Mouse (Mus musculus) midbrain, embryonic 10.5 days (tissue): ENCODE measurements at regions not wholly inside any gene's neighbourhood (a gene's known extent, or its start where the extent isn't known, plus 50 kb on each side); places are given as distances from the start of the nearest gene placed in this dataset.

ENCODE experiments used
- DNase-seq: peaks from one replicate; pipeline ENCODE4 v3.0.0-alpha.2; 2017; ENCODE audit warnings: low spot score
- H3K27ac ChIP-seq: fragments of 300-500 bp; sonication (generic); replicated peaks from 2 replicates; pipeline ENCODE4 v1.5.1; 2016; ENCODE audit warnings: mild to moderate bottlenecking
- H3K27me3 ChIP-seq: fragments of 300-500 bp; sonication (generic); 2 replicates; pipeline ENCODE4 v1.6.1; 2016; ENCODE audit warnings: low read depth, mild to moderate bottlenecking; ENCODE audit not compliant: poor library complexity, severe bottlenecking
- H3K36me3 ChIP-seq: fragments of 300-500 bp; sonication (generic); 2 replicates; pipeline ENCODE4 v1.6.1; 2016; ENCODE audit warnings: mild to moderate bottlenecking, moderate library complexity
- H3K4me1 ChIP-seq: fragments of 300-500 bp; sonication (generic); 2 replicates; pipeline ENCODE4 v1.6.1; 2016
- H3K4me3 ChIP-seq: fragments of 300-500 bp; sonication (generic); 2 replicates; pipeline ENCODE4 v1.5.1; 2016; ENCODE audit warnings: mild to moderate bottlenecking, moderate library complexity
- H3K9me3 ChIP-seq: fragments of 300-500 bp; sonication (generic); replicated peaks from 2 replicates; pipeline ENCODE4 v1.6.1; 2016; ENCODE audit warnings: mild to moderate bottlenecking
- WGBS: fragments of 180-500 bp; shearing (Covaris S2); methylation state at CpG from one replicate; pipeline ENCODE4 v1.1.7; 2016; 5-methylcytosine and 5-hydroxymethylcytosine counted together

DNA sequence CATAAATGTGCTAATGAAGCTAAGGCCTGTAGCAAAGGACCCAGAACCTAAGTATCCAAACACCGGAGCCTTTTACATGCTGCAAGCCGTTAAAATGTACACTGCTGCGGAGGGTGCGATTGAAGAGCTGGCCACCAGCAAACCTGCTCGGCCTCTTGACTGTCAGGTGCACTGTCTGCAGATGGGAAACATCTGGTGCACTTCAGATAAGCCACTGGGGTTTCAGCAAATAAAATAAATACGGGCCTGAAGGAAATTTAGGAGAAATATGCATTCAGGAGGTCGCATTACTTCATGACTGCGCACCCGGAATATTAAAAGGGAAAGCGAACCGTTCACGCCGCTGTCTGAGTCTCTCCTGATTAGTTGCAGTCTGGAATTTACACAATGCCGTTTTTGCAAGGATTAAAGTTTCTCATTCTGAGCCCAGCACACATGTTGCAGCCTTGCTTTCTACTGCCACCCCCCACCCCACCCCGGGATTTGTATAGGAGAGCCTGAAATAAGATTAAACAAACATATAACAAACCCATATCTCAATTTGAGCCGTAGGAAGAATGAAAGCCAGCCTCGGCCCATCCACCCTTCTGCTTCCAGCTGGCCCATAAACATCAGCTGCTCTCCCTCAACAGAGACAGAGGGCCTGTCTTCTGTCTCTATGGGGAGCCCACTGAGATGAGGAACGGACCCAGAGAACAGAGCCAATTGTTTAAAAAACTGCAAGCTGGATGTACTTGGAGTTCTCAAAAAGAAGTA, 103.5 kb upstream of the Cd180 start:
- Histone ChIP-seq H3K27ac (peak overlapping the region; percentile 52), H3K4me3 (no peak overlapping the region), H3K9me3 (no peaks in the 10 kb centered on the region), H3K36me3 (no peaks in the 10 kb centered on the region), H3K4me1 (peaks cover 11% of the 10 kb centered on the region), H3K27me3 (no peaks in the 10 kb centered on the region)
- 73% methylated on average over 18 of the region's 18 CpGs for WGBS
- DNase-seq, result no peak

DNA sequence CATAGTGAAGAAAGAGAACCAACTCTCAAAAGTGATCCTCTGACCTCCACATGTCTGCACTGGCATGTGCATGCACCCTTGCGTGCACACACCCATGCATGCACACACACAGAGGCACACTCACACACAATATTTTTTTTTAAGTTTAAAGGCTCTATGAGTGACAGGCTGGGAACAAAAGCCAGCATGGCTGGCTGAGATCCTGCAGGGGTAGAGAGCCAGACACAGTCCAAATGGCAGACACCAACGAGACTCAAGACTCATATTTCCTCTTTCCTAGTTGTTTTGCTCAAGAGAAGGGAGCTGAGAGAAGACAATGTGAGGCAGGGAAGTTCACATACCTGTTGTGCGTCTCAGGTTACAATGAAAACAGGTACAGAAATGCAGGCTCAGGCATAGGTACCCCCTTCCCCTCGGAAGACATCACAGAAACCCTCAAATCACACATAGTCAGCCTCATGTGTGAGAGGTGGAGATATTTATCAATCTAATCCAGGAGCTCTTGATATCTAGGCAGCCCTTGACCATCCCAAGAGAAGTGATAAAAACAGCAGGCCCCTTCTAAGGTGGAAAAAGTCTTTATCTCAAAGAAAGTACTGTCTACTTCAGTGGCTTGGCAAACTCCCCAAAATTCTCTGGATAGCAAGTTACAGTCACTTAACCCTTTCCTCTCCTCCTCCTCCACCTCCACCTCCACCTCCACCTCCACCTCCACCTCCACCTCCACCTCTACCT, 101.4 kb upstream of the Cd180 start:
- no peaks in the 10 kb centered on the region for H3K36me3 ChIP-seq
- no peak overlapping the region for H3K27ac ChIP-seq
- DNase-seq, result no peak
- H3K27me3 ChIP-seq, result no peaks in the 10 kb centered on the region
- WGBS, result 78% methylated on average over 4 of the region's 4 CpGs
- no peak overlapping the region for H3K4me3 ChIP-seq
- H3K4me1 ChIP-seq, result peaks cover 16% of the 10 kb centered on the region
- no peaks in the 10 kb centered on the region for H3K9me3 ChIP-seq

DNA sequence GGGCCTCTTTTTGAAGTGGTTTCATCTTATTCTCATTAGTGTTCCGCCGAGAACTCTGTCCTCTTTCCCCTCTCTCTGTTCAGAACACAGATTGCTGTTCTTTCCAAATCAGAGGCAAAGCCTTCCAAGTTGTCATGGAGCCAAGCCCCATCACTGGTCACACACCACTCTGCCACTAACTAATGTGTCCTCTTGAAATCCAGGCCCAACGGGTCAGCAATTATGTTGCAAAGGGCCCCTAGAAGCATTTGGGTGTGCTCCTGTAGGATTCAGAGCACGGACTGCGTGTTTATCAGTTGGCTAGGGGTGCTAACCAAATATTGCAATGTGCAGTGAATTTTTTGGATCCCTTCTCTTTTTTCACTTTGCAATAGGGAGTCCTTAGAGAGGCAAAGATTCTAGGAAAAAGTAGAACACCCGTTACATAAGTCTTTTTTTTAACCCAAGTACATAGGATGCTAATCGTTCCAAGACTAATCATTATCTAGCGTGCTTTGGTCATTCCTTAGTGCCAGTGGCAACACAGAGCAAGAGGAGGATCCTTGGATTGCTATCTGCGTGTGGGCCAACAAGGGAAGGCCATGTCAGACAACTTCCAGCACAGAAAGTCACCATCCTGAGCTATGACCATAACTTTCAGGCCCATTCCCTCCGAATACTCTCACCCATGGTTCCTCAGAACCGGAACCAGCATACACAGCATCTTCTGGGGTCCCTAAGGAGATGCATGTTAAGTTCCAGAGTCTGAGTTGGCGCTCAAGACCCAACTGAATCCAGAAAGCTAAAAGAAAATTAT, 99.8 kb upstream of the Cd180 start:
- DNase-seq, result no peak
- H3K27ac ChIP-seq, result no peak overlapping the region
- H3K9me3 ChIP-seq, result no peaks in the 10 kb centered on the region
- WGBS, result 94% methylated on average over 12 of the region's 12 CpGs
- H3K4me3 ChIP-seq, result no peak overlapping the region
- H3K4me1 ChIP-seq, result peaks cover 16% of the 10 kb centered on the region
- H3K27me3 ChIP-seq, result no peaks in the 10 kb centered on the region
- no peaks in the 10 kb centered on the region for H3K36me3 ChIP-seq

DNA sequence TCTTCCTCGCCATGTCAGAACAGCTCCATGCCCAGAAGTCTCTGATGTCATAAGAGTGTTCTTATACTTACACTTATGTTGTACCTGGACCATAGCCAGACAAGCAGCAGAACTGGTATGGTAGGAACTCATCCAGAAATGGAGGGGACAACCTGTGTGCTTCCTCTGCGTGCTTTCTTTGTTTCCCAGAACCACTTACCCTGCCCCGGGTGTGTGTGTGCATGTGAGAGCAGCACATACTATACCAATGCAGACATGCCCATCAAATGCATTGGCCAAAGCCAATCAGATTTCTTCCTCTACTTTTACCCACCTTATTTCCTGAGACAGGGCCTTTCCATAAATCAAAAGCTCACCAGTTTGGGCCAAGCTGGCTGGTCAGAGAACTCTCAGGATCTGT, 99.2 kb upstream of the Cd180 start:
- Histone ChIP-seq H3K27me3 (no peaks in the 10 kb centered on the region), H3K9me3 (no peaks in the 10 kb centered on the region), H3K36me3 (no peaks in the 10 kb centered on the region), H3K4me1 (peaks cover 16% of the 10 kb centered on the region), H3K4me3 (no peak overlapping the region), H3K27ac (no peak overlapping the region)
- DNase-seq, result no peak
- 93% methylated on average over 3 of the region's 3 CpGs for WGBS

DNA sequence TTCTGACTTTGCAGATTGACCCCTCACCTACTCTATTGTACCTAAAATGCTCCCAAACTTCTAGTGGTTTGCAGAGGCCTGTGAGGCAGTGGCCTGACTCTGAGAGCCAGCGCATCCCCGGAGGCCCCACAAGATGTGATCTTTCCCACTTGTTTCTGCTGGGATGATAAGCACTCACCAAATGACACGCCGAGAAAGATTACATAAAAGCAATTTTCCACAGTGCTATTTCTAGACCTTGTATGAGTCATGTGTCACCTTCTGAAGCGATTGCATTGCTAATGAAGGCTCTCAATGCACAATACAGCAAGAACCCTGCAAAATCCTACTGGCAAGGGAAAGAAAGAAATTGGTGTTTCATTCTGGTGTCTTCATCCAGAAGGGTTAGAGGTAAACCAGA, 97.8 kb upstream of the Cd180 start:
- Histone ChIP-seq H3K9me3 (no peaks in the 10 kb centered on the region), H3K36me3 (no peaks in the 10 kb centered on the region), H3K27me3 (no peaks in the 10 kb centered on the region), H3K4me3 (no peak overlapping the region), H3K27ac (no peak overlapping the region), H3K4me1 (peaks cover 13% of the 10 kb centered on the region)
- 96% methylated on average over 5 of the region's 5 CpGs for WGBS
- DNase-seq, result no peak

DNA sequence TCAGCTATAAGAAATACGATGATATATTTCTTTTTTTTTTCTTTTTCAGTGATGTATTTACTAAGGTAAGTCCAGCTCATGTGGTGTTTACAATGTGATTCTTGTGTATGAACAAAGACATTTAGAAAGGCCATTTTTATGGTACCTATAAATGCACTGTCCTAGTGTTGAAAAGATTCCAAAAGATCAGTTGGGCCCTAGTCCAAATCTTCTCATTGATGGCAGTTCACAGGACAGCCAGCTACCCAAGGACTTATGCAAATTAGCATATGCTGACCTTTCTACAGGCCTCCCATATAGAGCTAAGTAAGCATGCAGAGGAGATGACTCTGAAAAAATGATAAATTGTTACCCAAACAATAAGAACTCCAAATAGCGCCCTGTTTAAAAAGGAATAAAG, 97.3 kb upstream of the Cd180 start:
- no peaks in the 10 kb centered on the region for H3K9me3 ChIP-seq
- 90% methylated on average over 2 of the region's 2 CpGs for WGBS
- no peak overlapping the region for H3K4me3 ChIP-seq
- no peak overlapping the region for H3K27ac ChIP-seq
- H3K36me3 ChIP-seq, result no peaks in the 10 kb centered on the region
- peaks cover 13% of the 10 kb centered on the region for H3K4me1 ChIP-seq
- H3K27me3 ChIP-seq, result no peaks in the 10 kb centered on the region
- no peak for DNase-seq

DNA sequence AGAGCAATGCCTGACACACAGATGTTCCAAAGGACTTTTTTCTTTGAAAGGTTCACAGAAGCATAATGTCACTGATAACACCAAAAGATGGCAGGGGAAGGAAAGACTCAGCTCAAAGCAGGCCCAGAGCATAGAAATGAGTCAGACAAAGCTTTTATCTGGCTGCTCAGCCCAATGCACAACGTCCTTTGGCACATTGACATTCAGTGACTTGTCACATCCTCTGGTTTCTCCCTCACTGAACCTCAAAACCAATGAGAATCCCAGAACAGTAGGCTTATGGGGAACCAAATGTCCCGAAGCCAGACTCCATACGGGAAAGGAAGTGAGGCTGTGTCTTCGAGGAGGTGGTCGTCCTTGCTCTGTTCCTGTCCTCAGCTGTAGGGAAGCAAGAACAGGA, 95.2 kb upstream of the Cd180 start:
- Histone ChIP-seq H3K4me1 (peaks cover 13% of the 10 kb centered on the region), H3K36me3 (no peaks in the 10 kb centered on the region), H3K4me3 (no peak overlapping the region), H3K27ac (no peak overlapping the region), H3K27me3 (no peaks in the 10 kb centered on the region), H3K9me3 (no peaks in the 10 kb centered on the region)
- WGBS, result 71% methylated on average over 5 of the region's 5 CpGs
- DNase-seq, result no peak

DNA sequence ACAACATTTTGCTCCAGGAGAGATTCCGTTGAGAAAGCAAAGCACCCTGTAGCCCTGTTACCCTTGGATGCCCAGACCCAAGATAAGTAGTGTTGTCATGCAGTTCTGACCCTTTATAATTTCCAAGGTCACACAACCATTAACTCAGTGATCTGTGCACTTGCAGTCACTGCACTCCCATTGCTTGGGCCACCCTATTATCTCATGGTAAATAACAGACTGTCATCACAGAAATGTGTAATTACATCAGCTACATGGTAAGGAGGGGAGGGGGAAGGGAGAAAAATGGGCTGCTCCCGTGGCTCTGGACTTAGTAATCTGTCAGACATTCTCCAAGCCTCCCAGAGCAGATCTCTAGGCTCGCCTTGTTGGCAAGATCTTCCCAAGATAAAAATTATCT, 93.8 kb upstream of the Cd180 start:
- H3K9me3 ChIP-seq, result no peaks in the 10 kb centered on the region
- peaks cover 13% of the 10 kb centered on the region for H3K4me1 ChIP-seq
- 76% methylated on average over 3 of the region's 3 CpGs for WGBS
- H3K4me3 ChIP-seq, result no peak overlapping the region
- no peak overlapping the region for H3K27ac ChIP-seq
- DNase-seq, result no peak
- no peaks in the 10 kb centered on the region for H3K36me3 ChIP-seq
- H3K27me3 ChIP-seq, result no peaks in the 10 kb centered on the region

DNA sequence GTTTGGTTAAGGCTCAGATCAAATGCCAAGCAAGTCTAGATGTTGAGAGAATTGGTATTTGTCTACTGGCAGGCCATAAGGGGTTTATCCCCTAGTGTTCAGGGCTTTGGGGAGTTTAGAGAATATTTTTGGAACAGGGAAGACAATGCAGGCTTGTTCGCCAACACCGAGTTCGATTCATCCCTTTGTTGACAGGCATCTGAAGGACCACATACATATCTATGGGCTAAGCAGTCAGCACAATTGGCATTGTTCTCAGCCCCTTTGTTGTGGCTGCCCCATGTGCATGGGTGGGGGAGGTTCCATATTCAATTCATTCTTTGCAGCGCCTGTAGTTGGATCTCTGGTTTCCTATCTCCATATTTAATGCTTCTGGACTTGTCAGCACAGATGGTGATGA, 93.3 kb upstream of the Cd180 start:
- DNase-seq, result no peak
- H3K4me1 ChIP-seq, result peaks cover 13% of the 10 kb centered on the region
- H3K27ac ChIP-seq, result no peak overlapping the region
- H3K36me3 ChIP-seq, result no peaks in the 10 kb centered on the region
- no peaks in the 10 kb centered on the region for H3K27me3 ChIP-seq
- H3K9me3 ChIP-seq, result no peaks in the 10 kb centered on the region
- 68% methylated on average over 4 of the region's 4 CpGs for WGBS
- no peak overlapping the region for H3K4me3 ChIP-seq

DNA sequence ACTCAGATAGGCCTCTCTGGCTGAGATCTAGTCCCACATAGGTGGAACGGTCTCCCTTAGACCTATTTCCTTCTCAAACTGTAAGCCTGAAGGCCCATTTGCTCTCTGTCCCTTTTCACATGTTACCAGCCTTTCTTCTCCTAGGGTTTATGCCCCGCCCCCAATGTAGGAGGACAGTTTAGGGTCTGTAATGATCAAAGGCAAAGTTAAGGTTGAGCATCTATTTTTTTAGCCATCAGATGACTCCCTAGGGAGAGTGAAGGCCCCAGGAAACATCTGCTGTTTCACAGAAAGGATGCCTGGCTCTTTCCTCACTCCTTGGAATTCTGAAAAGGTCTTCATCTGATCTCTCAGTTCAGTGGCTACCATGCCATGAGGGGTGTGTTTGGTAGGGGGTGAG, 68.9 kb upstream of the Cd180 start:
- WGBS, result 88% methylated on average over 2 of the region's 2 CpGs
- H3K9me3 ChIP-seq, result no peaks in the 10 kb centered on the region
- H3K27me3 ChIP-seq, result peaks cover 10% of the 10 kb centered on the region; the same call in 1 of the 2 replicates
- no peak for DNase-seq
- no peak overlapping the region for H3K4me3 ChIP-seq
- no peak overlapping the region for H3K27ac ChIP-seq
- H3K4me1 ChIP-seq, result peaks cover 14% of the 10 kb centered on the region
- no peaks in the 10 kb centered on the region for H3K36me3 ChIP-seq

DNA sequence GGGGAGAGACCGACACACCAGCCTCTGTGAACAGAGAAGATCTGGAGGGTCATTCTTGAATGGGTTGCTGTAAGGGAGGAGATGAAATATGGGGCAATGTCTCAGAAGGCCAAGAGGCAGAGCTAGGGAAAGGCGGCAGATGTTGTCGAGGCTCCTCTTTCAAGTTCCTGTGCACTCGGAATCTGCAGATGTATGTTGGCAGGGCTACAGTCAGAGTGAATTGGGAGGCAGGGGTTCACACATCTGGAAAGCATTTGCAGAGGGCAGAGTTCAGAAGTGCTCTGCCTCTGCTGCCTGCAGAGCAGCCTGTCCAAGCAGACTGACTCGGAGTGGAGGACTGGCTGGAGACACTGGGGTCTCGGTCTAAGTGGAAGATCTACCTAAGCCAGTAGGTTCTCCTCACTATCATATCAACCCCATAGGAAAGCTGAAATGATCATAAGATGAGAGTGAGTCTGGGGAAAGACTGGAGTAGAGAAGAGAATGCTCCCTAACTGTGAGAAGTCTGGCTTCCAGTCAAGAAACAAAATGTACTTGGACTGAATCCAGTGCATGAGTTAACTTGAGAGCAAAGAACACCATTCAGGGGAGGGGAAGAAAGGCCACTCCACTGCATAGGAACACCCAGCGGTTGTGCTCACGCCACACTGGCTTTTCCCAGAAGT, 68.1 kb upstream of the Cd180 start:
- H3K4me1 ChIP-seq, result peaks cover 22% of the 10 kb centered on the region
- no peaks in the 10 kb centered on the region for H3K36me3 ChIP-seq
- no peak overlapping the region for H3K4me3 ChIP-seq
- H3K9me3 ChIP-seq, result no peaks in the 10 kb centered on the region
- peaks cover 10% of the 10 kb centered on the region; the same call in 1 of the 2 replicates for H3K27me3 ChIP-seq
- peak; percentile 42 for DNase-seq
- WGBS, result 81% methylated on average over 8 of the region's 8 CpGs
- no peak overlapping the region for H3K27ac ChIP-seq

DNA sequence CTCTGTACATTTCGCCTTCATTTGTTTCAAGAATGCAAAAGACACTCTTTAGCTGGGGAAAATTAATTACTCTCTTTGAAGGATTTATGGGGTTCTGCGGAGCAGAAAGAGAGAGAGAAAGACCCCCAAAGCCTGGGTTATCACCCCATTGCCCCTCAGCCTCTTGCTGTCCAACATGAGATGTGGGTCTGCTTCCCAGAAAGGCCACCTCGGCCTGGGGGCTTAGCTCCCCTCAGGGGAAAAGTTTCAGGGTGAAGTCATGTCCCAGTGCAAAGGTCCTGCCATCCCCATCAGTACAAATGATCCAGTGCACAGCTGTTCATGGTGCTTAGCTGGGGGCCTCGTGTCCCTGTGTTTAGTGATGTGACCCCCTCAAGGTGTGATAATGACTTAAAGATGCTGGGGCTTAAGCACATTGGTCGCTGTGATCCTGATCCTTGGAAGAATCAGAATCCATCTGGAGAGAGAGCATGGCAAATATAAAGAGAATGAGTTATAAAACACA, 67.5 kb upstream of the Cd180 start:
- Histone ChIP-seq H3K9me3 (no peaks in the 10 kb centered on the region), H3K4me1 (peaks cover 22% of the 10 kb centered on the region), H3K36me3 (no peaks in the 10 kb centered on the region), H3K27ac (no peak overlapping the region), H3K27me3 (peaks cover 10% of the 10 kb centered on the region; the same call in 1 of the 2 replicates), H3K4me3 (no peak overlapping the region)
- 80% methylated on average over 5 of the region's 5 CpGs for WGBS
- DNase-seq, result no peak
